Mouse (Mus musculus) midbrain, postnatal 0 days (tissue): ENCODE data around the gene Strn. TPM values are rescaled to one million over a fixed set of nuclear protein-coding genes. Genes with fewer than 3 reads are reported as not detected.

ENCODE experiments used
- ATAC-seq: fragments of 200-750 bp; cut with Nextera tagmentation; 2 replicates; pipeline ENCODE4 v1.8.0; 2017; ENCODE audit warnings: moderate number of reproducible peaks, mild to moderate bottlenecking, moderate TSS enrichment, moderate library complexity; ENCODE audit not compliant: low FRiP score
- DNase-seq: peaks from one replicate; pipeline ENCODE4 v3.0.0-alpha.2; 2015; ENCODE audit warnings: low spot score
- H3K27ac ChIP-seq: fragments of 300-500 bp; sonication (generic); 2 replicates; pipeline ENCODE4 v1.5.1; 2014; ENCODE audit warnings: low read depth, mild to moderate bottlenecking, low read length, mixed read lengths
- H3K27me3 ChIP-seq: fragments of 300-500 bp; sonication (generic); 2 replicates; pipeline ENCODE4 v1.6.1; 2014; ENCODE audit warnings: low read length, control low read depth, mixed read lengths; ENCODE audit not compliant: insufficient read depth
- H3K36me3 ChIP-seq: fragments of 300-500 bp; sonication (generic); 2 replicates; pipeline ENCODE4 v1.6.1; 2014; ENCODE audit warnings: low read length, control low read depth, mixed read lengths; ENCODE audit not compliant: insufficient read depth
- H3K4me1 ChIP-seq: fragments of 300-500 bp; sonication (generic); 2 replicates; pipeline ENCODE4 v1.6.1; 2014; ENCODE audit warnings: mild to moderate bottlenecking, control low read depth, antibody characterized with exemption, low read length, mixed read lengths; ENCODE audit not compliant: insufficient read depth
- H3K4me2 ChIP-seq: fragments of 300-500 bp; sonication (generic); 2 replicates; pipeline ENCODE4 v1.6.1; 2014; ENCODE audit warnings: low read depth, mild to moderate bottlenecking, low read length, mixed read lengths; ENCODE audit not compliant: poor library complexity, severe bottlenecking
- H3K4me3 ChIP-seq: fragments of 300-500 bp; sonication (generic); 2 replicates; pipeline ENCODE4 v1.5.1; 2014; ENCODE audit warnings: low read depth, mild to moderate bottlenecking, low read length, moderate library complexity
- H3K9ac ChIP-seq: fragments of 300-500 bp; sonication (generic); replicated peaks from 2 replicates; pipeline ENCODE4 v1.6.1; 2014; ENCODE audit warnings: mild to moderate bottlenecking, low read length, moderate library complexity, mixed read lengths; ENCODE audit not compliant: poor library complexity, severe bottlenecking
- H3K9me3 ChIP-seq: fragments of 300-500 bp; sonication (generic); 2 replicates; pipeline ENCODE4 v1.6.1; 2016; ENCODE audit warnings: low read length, control low read depth
- CTCF ChIP-seq: IDR thresholded peaks from 2 replicates; pipeline ENCODE4 v1.5.1; 2016; ENCODE audit warnings: antibody characterized with exemption, mild to moderate bottlenecking
- WGBS: fragments of 180-500 bp; shearing (Covaris S2); extraction: QIAGEN DNeasy Blood & Tissue Kit; methylation state at CpG from one replicate; pipeline ENCODE4 v1.1.7; 2014; 5-methylcytosine and 5-hydroxymethylcytosine counted together
- polyA plus RNA-seq: library from polyadenylated mRNA; unstranded; fragments of >200 nt; fragmentation: Nextera tagmentation; extraction: Ambion mirVana; gene quantifications from 2 replicates; pipeline ENCODE4 v1.2.1, GENCODE M21; 2015
- total RNA-seq: library from RNA; depleted of rRNA; stranded (reverse); fragments of >200 nt; gene quantifications from 2 replicates; pipeline ENCODE4 v1.2.3, GENCODE M21; 2014

Gene Strn
- total and polyA plus RNA-seq, 2 experiments from 2014 or later: 4.2 to 22.4 TPM

- Histone ChIP-seq H3K36me3 (no peaks in the 10 kb centered on the region), H3K27ac (no peak overlapping the region), H3K27me3 (no peaks in the 10 kb centered on the region), H3K4me3 (no peak overlapping the region), H3K9ac (no peak overlapping the region), H3K4me1 (no peaks in the 10 kb centered on the region), H3K4me2 (no peak overlapping the region), H3K9me3 (no peaks in the 10 kb centered on the region)
- ATAC-seq (no peak), DNase-seq (peak; percentile 65)
- TF ChIP-seq CTCF: no peak
- 80% methylated on average over 17 of the region's 17 CpGs for WGBS
Measured at GRCm38 (mm10) chr17:78643853-78644475, 93.0 kb downstream of the Strn start.

- ATAC-seq (no peak), DNase-seq (no peak)
- Histone ChIP-seq H3K36me3 (no peaks in the 10 kb centered on the region), H3K9me3 (no peaks in the 10 kb centered on the region), H3K4me1 (no peaks in the 10 kb centered on the region), H3K9ac (no peak overlapping the region), H3K27me3 (no peaks in the 10 kb centered on the region), H3K4me3 (no peak overlapping the region), H3K27ac (no peak overlapping the region), H3K4me2 (no peak overlapping the region)
- no peak for TF ChIP-seq CTCF
- WGBS: 96% methylated on average over 4 of the region's 4 CpGs
Measured at GRCm38 (mm10) chr17:78642259-78642658, 94.7 kb downstream of the Strn start.

GRCm38 (mm10) chr17:78640387-78640786 is 96.6 kb downstream of the Strn start:
- 92% methylated on average over 3 of the region's 3 CpGs for WGBS
- DNase-seq: no peak
- H3K4me3 ChIP-seq: no peak overlapping the region

GRCm38 (mm10) chr17:78639099-78639498 is 97.9 kb downstream of the Strn start:
- Histone ChIP-seq H3K27me3 (no peaks in the 10 kb centered on the region), H3K4me2 (no peak overlapping the region), H3K9ac (no peak overlapping the region), H3K27ac (no peak overlapping the region), H3K36me3 (no peaks in the 10 kb centered on the region), H3K9me3 (no peaks in the 10 kb centered on the region), H3K4me1 (no peaks in the 10 kb centered on the region), H3K4me3 (no peak overlapping the region)
- DNase-seq (peak; percentile 32), ATAC-seq (no peak)
- TF ChIP-seq CTCF: no peak
- 74% methylated on average over 6 of the region's 6 CpGs for WGBS

More at GRCm38 (mm10) chr17:78640387-78640786, 96.6 kb downstream of the Strn start:
- H3K9ac ChIP-seq: no peak overlapping the region
- H3K27ac ChIP-seq: no peak overlapping the region
- no peak for ATAC-seq
- H3K4me1 ChIP-seq: no peaks in the 10 kb centered on the region
- no peak overlapping the region for H3K4me2 ChIP-seq
- no peaks in the 10 kb centered on the region for H3K27me3 ChIP-seq
- no peaks in the 10 kb centered on the region for H3K9me3 ChIP-seq
- TF ChIP-seq CTCF: no peak
- H3K36me3 ChIP-seq: no peaks in the 10 kb centered on the region

GRCm38 (mm10) chr17:78637140-78637539 is 99.9 kb downstream of the Strn start:
- Histone ChIP-seq H3K4me2 (no peak overlapping the region), H3K27me3 (no peaks in the 10 kb centered on the region), H3K4me3 (no peak overlapping the region), H3K4me1 (no peaks in the 10 kb centered on the region), H3K9ac (no peak overlapping the region), H3K36me3 (no peaks in the 10 kb centered on the region), H3K9me3 (no peaks in the 10 kb centered on the region), H3K27ac (no peak overlapping the region)
- WGBS: 96% methylated on average over 7 of the region's 7 CpGs
- DNase-seq: no peak
- ATAC-seq: no peak
- TF ChIP-seq CTCF: no peak

- no peaks in the 10 kb centered on the region for H3K36me3 ChIP-seq
- TF ChIP-seq CTCF: no peak
- no peak overlapping the region for H3K4me3 ChIP-seq
- ATAC-seq (no peak), DNase-seq (no peak)
- H3K9me3 ChIP-seq: no peaks in the 10 kb centered on the region
- WGBS: 62% methylated on average over 2 of the region's 2 CpGs
- no peak overlapping the region for H3K27ac ChIP-seq
- no peak overlapping the region for H3K4me2 ChIP-seq
- H3K9ac ChIP-seq: no peak overlapping the region
- no peaks in the 10 kb centered on the region for H3K4me1 ChIP-seq
- no peaks in the 10 kb centered on the region for H3K27me3 ChIP-seq
Measured at GRCm38 (mm10) chr17:78635616-78636015, 101.4 kb downstream of the Strn start.
